Mouse (Mus musculus) cerebellum, adult 2 months (tissue): Measurements from ENCODE around the gene Ccdc120.

Experiments
- CTCF ChIP-seq: fragments of 200-500 bp; IDR thresholded peaks from 2 replicates; pipeline ENCODE4 v1.5.1; 2011; ENCODE audit warnings: low read depth, mild to moderate bottlenecking, control low read depth, low read length, moderate library complexity, borderline replicate concordance; ENCODE audit not compliant: insufficient read depth
- POLR2A ChIP-seq: fragments of 200-500 bp; IDR thresholded peaks from 2 replicates; pipeline ENCODE4 v1.6.1; 2011; ENCODE audit warnings: low read length, control low read depth, borderline replicate concordance; ENCODE audit not compliant: insufficient read depth

- no peak for TF ChIP-seq POLR2A
- TF ChIP-seq CTCF = no peak
Measured at GRCm38 (mm10) chrX:7722282-7722611, 28.5 kb downstream of the Ccdc120 start.
